Mouse (Mus musculus) v-Abl transformed pro-B cells (cell line): ENCODE data around the gene Plch2.

Experiments
- in situ Hi-C, 2 experiments: fragments of 400-800 bp; cut with MboI; formaldehyde crosslinking; loops; one replicate each; pipeline ENCODE4 v1.15.1; 2025; ENCODE audit not compliant: unreplicated experiment in 2 of 2

Gene Plch2

GRCm38 (mm10) chr4:155008075-155008474, 48.5 kb downstream of the Plch2 start:
- in situ Hi-C loops: no loop called here

DNA sequence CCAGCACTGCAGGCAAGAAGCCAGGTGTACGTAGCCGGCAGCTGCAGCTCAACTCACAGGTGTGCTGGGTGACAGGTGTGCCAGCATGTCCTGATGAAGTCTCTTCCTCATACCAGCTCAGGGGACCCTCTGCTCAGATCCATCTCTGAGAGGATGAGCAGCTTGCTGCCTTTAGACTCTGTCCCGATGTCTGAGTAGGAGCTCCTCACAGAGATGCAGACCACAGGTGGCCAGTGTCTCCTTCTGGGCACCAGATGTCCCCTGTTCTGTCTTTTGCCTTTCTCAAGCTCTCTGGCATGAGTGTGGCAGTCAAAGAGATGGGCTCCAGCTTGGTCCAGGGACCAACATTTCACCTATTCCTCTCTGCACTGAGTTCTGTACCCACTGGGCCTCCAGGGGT, 48.9 kb downstream of the Plch2 start:
- in situ Hi-C loops: no loop called here

GRCm38 (mm10) chr4:155006296-155006695, 50.3 kb downstream of the Plch2 start:
- in situ Hi-C loops: no loop called here

- in situ Hi-C loops: no loop called here
Measured at GRCm38 (mm10) chr4:155005278-155005677, 51.3 kb downstream of the Plch2 start.

- in situ Hi-C loops: no loop called here
Measured at GRCm38 (mm10) chr4:154999379-154999778, 57.2 kb downstream of the Plch2 start.

DNA sequence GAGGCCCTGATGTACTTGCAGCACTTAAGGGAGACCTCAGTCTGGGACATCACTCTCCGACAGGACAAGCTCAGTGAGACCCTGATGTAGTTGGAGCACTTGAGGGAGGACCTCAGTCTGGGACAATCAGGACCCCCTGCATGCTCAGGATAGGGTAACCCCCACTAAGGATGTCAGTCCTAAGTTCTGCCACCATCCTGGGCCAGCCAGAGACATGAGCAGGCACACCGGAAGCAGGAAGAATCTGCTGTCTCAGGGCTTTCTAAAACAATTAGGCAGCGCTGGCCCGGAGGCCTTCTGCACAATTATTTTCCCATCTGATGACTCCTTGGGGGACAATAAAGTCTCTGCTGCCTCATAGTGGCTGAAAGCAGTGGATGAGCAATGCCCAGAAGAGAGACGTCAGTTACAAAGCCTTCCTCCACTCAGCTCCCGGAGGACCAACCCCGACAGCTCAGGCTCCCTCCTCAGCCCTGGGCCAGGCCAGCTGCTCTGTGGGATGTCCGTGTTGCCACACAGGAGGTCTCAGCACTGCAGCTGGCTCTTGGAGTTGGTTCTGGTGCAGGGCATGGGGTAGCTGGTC, 59.9 kb downstream of the Plch2 start:
- in situ Hi-C loops: no loop called here

DNA sequence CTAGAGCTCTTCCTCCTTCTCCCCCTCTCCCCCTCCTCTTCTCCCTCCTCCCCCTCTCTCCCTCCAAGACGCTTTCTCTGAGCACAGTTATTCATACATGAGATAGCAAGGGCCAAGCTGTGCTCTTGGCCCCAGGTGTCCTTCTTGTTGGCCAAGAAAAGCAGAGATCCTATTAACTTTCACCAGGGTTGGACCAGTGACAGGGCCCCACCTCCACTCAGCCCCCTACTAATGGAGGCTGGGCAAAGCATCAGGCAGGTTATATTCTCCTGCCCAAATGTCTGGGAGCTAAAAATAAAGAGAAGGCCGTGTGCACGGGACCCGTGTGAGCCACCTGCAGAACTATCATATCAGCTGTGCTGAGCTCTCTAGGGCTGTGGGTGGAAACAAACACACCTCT, 61.7 kb downstream of the Plch2 start:
- in situ Hi-C loops: no loop called here

- in situ Hi-C loops: no loop called here
Measured at GRCm38 (mm10) chr4:154986750-154987149, 69.8 kb downstream of the Plch2 start.

- in situ Hi-C loops: no loop called here
Measured at GRCm38 (mm10) chr4:154986096-154986495, 70.5 kb downstream of the Plch2 start.

GRCm38 (mm10) chr4:154985151-154985777, 71.3 kb downstream of the Plch2 start:
- in situ Hi-C loops: no loop called here

- in situ Hi-C loops: no loop called here
Measured at GRCm38 (mm10) chr4:154983767-154984166, 72.8 kb downstream of the Plch2 start.

DNA sequence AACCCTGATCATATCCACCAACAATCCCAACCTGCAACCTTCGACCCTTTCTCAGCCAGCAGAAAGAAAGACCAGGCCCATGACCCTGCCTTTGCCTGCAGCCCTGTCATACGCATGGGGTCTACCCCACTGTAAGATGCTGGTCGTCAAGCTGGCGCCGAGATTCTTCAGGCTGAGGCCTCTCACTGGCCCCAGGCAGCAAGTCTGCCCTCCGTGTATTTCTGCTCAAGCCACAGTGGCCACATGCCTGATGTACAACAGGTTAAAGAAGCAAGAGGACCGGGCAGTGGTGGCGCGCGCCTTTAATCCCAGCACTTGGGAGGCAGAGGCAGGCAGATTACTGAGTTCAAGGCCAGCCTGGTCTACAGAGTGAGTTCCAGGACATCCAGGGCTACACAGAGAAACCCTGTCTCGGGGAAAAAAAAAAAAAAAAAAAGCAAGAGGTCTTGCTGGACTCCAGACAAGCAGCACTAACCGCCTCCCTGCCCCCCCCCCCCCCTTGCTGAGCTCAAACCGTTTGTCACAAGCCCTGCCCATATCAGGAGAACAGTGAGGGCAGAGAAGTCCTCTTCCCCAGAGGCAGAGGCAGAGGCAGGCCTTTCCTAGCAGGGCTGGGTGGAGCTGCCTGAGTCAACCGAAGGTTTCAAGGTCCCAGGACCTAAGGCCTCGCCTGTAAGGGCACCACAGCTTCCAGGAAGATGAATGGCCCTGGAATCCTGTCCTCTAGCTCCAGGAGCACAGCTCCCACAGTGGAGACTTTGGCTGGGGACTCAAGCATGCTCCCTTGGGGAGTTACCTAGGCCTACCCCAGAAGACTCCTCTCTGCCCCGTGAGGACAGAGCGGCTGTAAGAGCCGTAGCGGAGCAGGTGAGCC, 74.1 kb downstream of the Plch2 start:
- in situ Hi-C loops: no loop called here

GRCm38 (mm10) chr4:154981530-154981929, 75.1 kb downstream of the Plch2 start:
- in situ Hi-C loops: no loop called here

DNA sequence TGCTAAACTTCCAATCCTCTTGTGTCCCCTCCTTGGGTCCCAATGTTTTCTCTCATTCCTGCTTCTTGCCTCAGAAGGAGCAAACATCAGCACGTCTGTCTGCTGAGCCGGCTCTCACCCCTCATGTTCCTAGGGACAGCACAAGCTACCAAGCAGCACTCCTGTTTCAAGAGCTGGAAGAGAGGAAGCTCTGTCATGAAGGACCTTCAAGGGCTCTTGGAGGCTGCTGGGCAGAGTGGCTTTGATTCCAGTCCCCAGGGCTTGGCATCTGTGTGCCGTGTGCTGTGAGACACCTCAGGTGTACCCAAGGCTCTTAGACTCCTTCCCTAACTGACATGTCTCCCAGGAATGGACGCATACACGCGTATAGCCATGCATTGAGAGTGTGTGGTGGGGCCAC, 75.5 kb downstream of the Plch2 start:
- in situ Hi-C loops: no loop called here

DNA sequence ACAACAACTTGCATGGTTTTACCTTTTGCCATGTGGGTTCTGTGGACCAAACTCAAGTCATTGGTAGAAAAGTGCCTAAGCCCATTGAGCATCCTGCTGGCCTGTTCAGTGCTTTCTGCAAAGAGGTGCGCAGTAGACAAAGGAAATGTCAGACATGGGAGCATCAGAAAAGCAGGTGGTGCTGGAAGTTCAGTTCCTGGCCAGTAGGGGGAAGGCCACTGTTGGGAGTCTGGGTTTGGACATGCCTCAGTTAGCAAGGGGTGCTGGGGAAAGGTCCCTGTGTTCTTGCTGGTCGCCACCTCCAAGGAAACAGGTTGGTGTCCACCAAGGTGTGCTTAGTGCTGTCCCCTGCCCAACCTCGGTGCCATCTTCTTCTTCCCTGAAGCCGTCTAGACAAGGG, 76.5 kb downstream of the Plch2 start:
- in situ Hi-C loops: no loop called here

GRCm38 (mm10) chr4:154974163-154974611, 82.4 kb downstream of the Plch2 start:
- in situ Hi-C loops: loop anchor here (25.0 kb wide), 2 partner anchors 263 to 588 kb away; partner anchors contain the start of genes Faap20 (in 1 of the 2) and Nadk (in 1 of the 2)

DNA sequence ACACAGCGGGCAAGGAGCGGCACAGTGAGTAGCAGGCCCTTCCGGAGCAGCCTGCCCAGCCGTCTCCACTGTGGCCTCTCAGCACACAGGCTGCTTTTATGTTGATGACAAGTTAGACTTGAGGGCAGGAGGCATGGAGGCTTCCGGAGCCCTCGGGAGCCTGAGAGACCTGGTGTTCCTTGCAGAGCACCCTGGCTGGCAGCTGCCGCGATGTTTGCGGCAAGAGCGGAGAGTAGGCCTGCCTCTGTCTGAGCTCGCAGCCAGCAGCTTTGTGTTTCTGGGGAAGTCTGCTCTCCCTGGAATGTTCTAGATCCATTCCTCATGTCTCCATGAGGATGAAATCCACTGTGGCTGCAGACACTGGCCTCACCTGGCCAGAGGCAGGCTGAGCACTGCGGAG, 84.0 kb downstream of the Plch2 start:
- in situ Hi-C loops: loop anchor here (25.0 kb wide), 2 partner anchors 265 to 590 kb away; partner anchors contain the start of genes Faap20 (in 1 of the 2) and Nadk (in 1 of the 2)

- in situ Hi-C loops: loop anchor here (5.0 to 25.0 kb wide), 5 partner anchors 90 to 595 kb away; partner anchors contain the start of genes Faap20 (in 2 of the 2), Nadk (in 1 of the 2) and Pex10 (in 1 of the 2)
Measured at GRCm38 (mm10) chr4:154967173-154967572, 89.4 kb downstream of the Plch2 start.

DNA sequence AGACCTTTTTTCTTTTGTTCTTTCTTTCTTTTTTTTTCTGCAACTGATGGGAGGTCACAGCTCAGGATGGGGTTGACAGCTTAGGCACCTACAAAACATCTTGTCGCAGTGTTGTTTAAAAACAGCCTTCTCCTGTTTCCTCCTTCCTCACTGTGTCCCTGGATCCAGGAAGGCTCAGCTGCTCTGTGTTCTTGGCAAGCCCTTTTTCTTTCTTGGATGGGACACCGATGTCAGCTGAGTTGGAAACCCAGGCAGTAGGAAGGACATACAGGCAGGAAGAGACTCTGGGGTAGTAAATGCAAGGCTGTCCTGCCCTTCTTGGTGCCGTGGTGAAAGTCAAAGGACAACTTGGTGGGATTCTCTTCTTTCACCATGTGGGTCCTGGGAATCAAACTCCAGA, 90.7 kb downstream of the Plch2 start:
- in situ Hi-C loops: loop anchor here (5.0 to 25.0 kb wide), 5 partner anchors 89 to 596 kb away; partner anchors contain the start of genes Faap20 (in 2 of the 2), Nadk (in 1 of the 2) and Pex10 (in 1 of the 2)

- in situ Hi-C loops: loop anchor here (5.0 to 25.0 kb wide), 5 partner anchors 87 to 598 kb away; partner anchors contain the start of genes Faap20 (in 2 of the 2), Nadk (in 1 of the 2) and Pex10 (in 1 of the 2)
Measured at GRCm38 (mm10) chr4:154964581-154965235, 91.9 kb downstream of the Plch2 start.
